Comparison of ENCODE assay signal across 8 mouse cellular contexts in genomic region chr11:51615129-51615528, GRCm38 (mm10). TPM values are rescaled to one million over a fixed set of nuclear protein-coding genes. Genes with fewer than 3 reads are reported as not detected.
DNase-seq lines count a peak whose midpoint lies in the region; ATAC-seq and TF ChIP-seq lines count a peak whose summit lies in the region.

No protein-coding gene starts in this region.

- H3K4me1 ChIP-seq in heart, embryonic 13.5 days: peaks cover 22% of the 10 kb centered on the region
- peaks cover 53% of the 10 kb centered on the region for H3K4me1 ChIP-seq in liver, embryonic 13.5 days (replicated peaks)
- H3K4me1 ChIP-seq in small intestine, adult 2 months (ENCODE audit: control insufficient read depth, insufficient read depth, insufficient read length, low read length): peaks cover 11% of the 10 kb centered on the region

- TF ChIP-seq POLR2A in small intestine, adult 2 months (IDR thresholded peaks at IDR 0.05; ENCODE audit: low read depth, low read length): no peak

- ATAC-seq in heart, embryonic 13.5 days (ENCODE audit: extremely low read depth, insufficient number of reproducible peaks, low FRiP score, low TSS enrichment): no peak
- no peak for ATAC-seq in liver, embryonic 13.5 days (ENCODE audit: low read depth)

- no peaks in the 10 kb centered on the region for H3K27me3 ChIP-seq in heart, embryonic 13.5 days (replicated peaks)
- no peaks in the 10 kb centered on the region for H3K27me3 ChIP-seq in liver, embryonic 13.5 days
- no peaks in the 10 kb centered on the region for H3K27me3 ChIP-seq in small intestine, adult 2 months (ENCODE audit: control insufficient read depth, insufficient read depth, low read length)

- DNase-seq in urinary bladder, postnatal 14 days (ENCODE audit: low spot score): peak; percentile 34
- no peak for DNase-seq in urinary bladder, adult 2 months (ENCODE audit: low spot score)
- no peak for DNase-seq in liver, embryonic 13.5 days
- no peak for DNase-seq in natural killer cell, adult 2 months (ENCODE audit: low spot score in 2 of 2)
- DNase-seq in left cerebral cortex, postnatal 14 days (ENCODE audit: low spot score in 2 of 2): no peak
- DNase-seq in gastrocnemius, postnatal 10 days: no peak

- WGBS in heart, embryonic 13.5 days: 37% methylated on average over 7 of the region's 7 CpGs
- 29% methylated on average over 7 of the region's 7 CpGs for WGBS in liver, embryonic 13.5 days (ENCODE audit: insufficient replicate concordance)
- WGBS in small intestine, adult 2 months: 5% methylated on average over 7 of the region's 7 CpGs

- peak overlapping the region; percentile 52 for H3K4me3 ChIP-seq in heart, embryonic 13.5 days
- H3K4me3 ChIP-seq in liver, embryonic 13.5 days (replicated peaks): peak overlapping the region; percentile 57
- H3K4me3 ChIP-seq in small intestine, adult 2 months (ENCODE audit: low read depth, low read length): peak overlapping the region; percentile 65; the same call in 1 of the 2 replicates

- H3K36me3 ChIP-seq in heart, embryonic 13.5 days: no peaks in the 10 kb centered on the region
- H3K36me3 ChIP-seq in liver, embryonic 13.5 days: no peaks in the 10 kb centered on the region
- no peaks in the 10 kb centered on the region for H3K36me3 ChIP-seq in small intestine, adult 2 months (ENCODE audit: control insufficient read depth, insufficient read depth, low read length)

- peak overlapping the region; percentile 84 for H3K27ac ChIP-seq in heart, embryonic 13.5 days (replicated peaks)
- H3K27ac ChIP-seq in liver, embryonic 13.5 days: peak overlapping the region; percentile 85
- peak overlapping the region; percentile 98 for H3K27ac ChIP-seq in small intestine, adult 2 months (ENCODE audit: insufficient read depth, low read depth, low read length)

- H3K9ac ChIP-seq in heart, embryonic 13.5 days: peak overlapping the region; percentile 83
- peak overlapping the region; percentile 79 for H3K9ac ChIP-seq in liver, embryonic 13.5 days

- no peaks in the 10 kb centered on the region for H3K9me3 ChIP-seq in heart, embryonic 13.5 days
- H3K9me3 ChIP-seq in liver, embryonic 13.5 days (replicated peaks): no peaks in the 10 kb centered on the region

- intact Hi-C loops in left cerebral cortex, postnatal 14 days (cut with DNase I): no loop called here

- TF ChIP-seq CTCF in small intestine, adult 2 months (IDR thresholded peaks at IDR 0.05; ENCODE audit: extremely low read depth, insufficient read length, insufficient replicate concordance, low read depth, low read length): no peak

- peak overlapping the region; percentile 81 for H3K4me2 ChIP-seq in heart, embryonic 13.5 days
- peak overlapping the region; percentile 77 for H3K4me2 ChIP-seq in liver, embryonic 13.5 days

RNA-seq across cellular contexts. Expression of gene Nhp2, which starts 4.4 kb away (rescaled TPM):
- 48.8 and 55.7 TPM in 2 replicates for polyA plus RNA-seq in urinary bladder, adult 2 months (2012; rRNA removed)
- 101 and 102 TPM in 2 replicates for polyA plus RNA-seq in heart, embryonic 13.5 days (2015; fragmentation: Nextera tagmentation; extraction: Ambion mirVana)
- polyA plus RNA-seq in liver, embryonic 13.5 days (2015; fragmentation: Nextera tagmentation; extraction: Ambion mirVana): 186 and 203 TPM in 2 replicates
- polyA plus RNA-seq in small intestine, adult 2 months (2012; rRNA removed): 33.8 and 45.0 TPM in 2 replicates
- 10 to 100 TPM; 46.5 to 49.4 TPM for total RNA-seq in left cerebral cortex, postnatal 14 days (2021)
- total RNA-seq in gastrocnemius, postnatal 10 days (2021): 10 to 100 TPM; 37.4 to 39.1 TPM

RNA-seq across cellular contexts. Expression of gene Hnrnpab, which starts 8.5 kb away (rescaled TPM):
- 198 and 201 TPM in 2 replicates for polyA plus RNA-seq in urinary bladder, adult 2 months (2012; rRNA removed)
- polyA plus RNA-seq in heart, embryonic 13.5 days (2015; fragmentation: Nextera tagmentation; extraction: Ambion mirVana): 273 and 282 TPM in 2 replicates
- polyA plus RNA-seq in liver, embryonic 13.5 days (2015; fragmentation: Nextera tagmentation; extraction: Ambion mirVana): 250 and 275 TPM in 2 replicates
- 276 and 428 TPM in 2 replicates for polyA plus RNA-seq in small intestine, adult 2 months (2012; rRNA removed)
- 100 to 1,000 TPM; 131 to 144 TPM for total RNA-seq in left cerebral cortex, postnatal 14 days (2021)
- 100 to 1,000 TPM; 180 to 186 TPM for total RNA-seq in gastrocnemius, postnatal 10 days (2021)

RNA-seq across cellular contexts. Expression of gene Rmnd5b, which starts 20.6 kb away (rescaled TPM):
- 35.3 and 43.4 TPM in 2 replicates for polyA plus RNA-seq in urinary bladder, adult 2 months (2012; rRNA removed)
- polyA plus RNA-seq in heart, embryonic 13.5 days (2015; fragmentation: Nextera tagmentation; extraction: Ambion mirVana): 31.0 and 33.5 TPM in 2 replicates
- polyA plus RNA-seq in liver, embryonic 13.5 days (2015; fragmentation: Nextera tagmentation; extraction: Ambion mirVana): 24.9 and 25.1 TPM in 2 replicates
- 36.0 and 45.9 TPM in 2 replicates for polyA plus RNA-seq in small intestine, adult 2 months (2012; rRNA removed)
- total RNA-seq in left cerebral cortex, postnatal 14 days (2021): 10 to 100 TPM; 52.3 to 54.6 TPM
- 10 to 100 TPM; 16.2 to 17.9 TPM for total RNA-seq in gastrocnemius, postnatal 10 days (2021)

RNA-seq across cellular contexts. Expression of gene Phykpl, which starts 30.6 kb away (rescaled TPM):
- 14.3 and 19.3 TPM in 2 replicates for polyA plus RNA-seq in urinary bladder, adult 2 months (2012; rRNA removed)
- polyA plus RNA-seq in heart, embryonic 13.5 days (2015; fragmentation: Nextera tagmentation; extraction: Ambion mirVana): 13.1 and 14.6 TPM in 2 replicates
- 14.4 and 15.0 TPM in 2 replicates for polyA plus RNA-seq in liver, embryonic 13.5 days (2015; fragmentation: Nextera tagmentation; extraction: Ambion mirVana)
- polyA plus RNA-seq in small intestine, adult 2 months (2012; rRNA removed): 14.9 and 18.7 TPM in 2 replicates
- total RNA-seq in left cerebral cortex, postnatal 14 days (2021): 1 to 10 TPM; 5.8 to 6.4 TPM
- total RNA-seq in gastrocnemius, postnatal 10 days (2021): 10 to 100 TPM; 18.9 to 21.7 TPM

RNA-seq across cellular contexts. Expression of gene N4bp3, which starts 35.5 kb away (rescaled TPM):
- 4.2 and 4.9 TPM in 2 replicates for polyA plus RNA-seq in urinary bladder, adult 2 months (2012; rRNA removed)
- 12.7 and 14.1 TPM in 2 replicates for polyA plus RNA-seq in heart, embryonic 13.5 days (2015; fragmentation: Nextera tagmentation; extraction: Ambion mirVana)
- 3.1 and 3.2 TPM in 2 replicates for polyA plus RNA-seq in liver, embryonic 13.5 days (2015; fragmentation: Nextera tagmentation; extraction: Ambion mirVana)
- 2.5 and 5.0 TPM in 2 replicates for polyA plus RNA-seq in small intestine, adult 2 months (2012; rRNA removed)
- total RNA-seq in left cerebral cortex, postnatal 14 days (2021): 10 to 100 TPM in 1 of 2 experiments, 1 to 10 TPM in 1; 9.1 to 11.0 TPM
- 10 to 100 TPM; 12.2 to 15.7 TPM for total RNA-seq in gastrocnemius, postnatal 10 days (2021)
